Mouse (Mus musculus): ENCODE data around the gene Ncl. TPM values are rescaled to one million over a fixed set of nuclear protein-coding genes. Genes with fewer than 3 reads are reported as not detected.

The Ncl gene
- total RNA-seq (2015; ENCODE audit: low replicate concordance): 120 and 123 TPM in 2 replicates
- total RNA-seq (2017; ENCODE audit: low replicate concordance): 80.3 and 144 TPM in 2 replicates

DNA sequence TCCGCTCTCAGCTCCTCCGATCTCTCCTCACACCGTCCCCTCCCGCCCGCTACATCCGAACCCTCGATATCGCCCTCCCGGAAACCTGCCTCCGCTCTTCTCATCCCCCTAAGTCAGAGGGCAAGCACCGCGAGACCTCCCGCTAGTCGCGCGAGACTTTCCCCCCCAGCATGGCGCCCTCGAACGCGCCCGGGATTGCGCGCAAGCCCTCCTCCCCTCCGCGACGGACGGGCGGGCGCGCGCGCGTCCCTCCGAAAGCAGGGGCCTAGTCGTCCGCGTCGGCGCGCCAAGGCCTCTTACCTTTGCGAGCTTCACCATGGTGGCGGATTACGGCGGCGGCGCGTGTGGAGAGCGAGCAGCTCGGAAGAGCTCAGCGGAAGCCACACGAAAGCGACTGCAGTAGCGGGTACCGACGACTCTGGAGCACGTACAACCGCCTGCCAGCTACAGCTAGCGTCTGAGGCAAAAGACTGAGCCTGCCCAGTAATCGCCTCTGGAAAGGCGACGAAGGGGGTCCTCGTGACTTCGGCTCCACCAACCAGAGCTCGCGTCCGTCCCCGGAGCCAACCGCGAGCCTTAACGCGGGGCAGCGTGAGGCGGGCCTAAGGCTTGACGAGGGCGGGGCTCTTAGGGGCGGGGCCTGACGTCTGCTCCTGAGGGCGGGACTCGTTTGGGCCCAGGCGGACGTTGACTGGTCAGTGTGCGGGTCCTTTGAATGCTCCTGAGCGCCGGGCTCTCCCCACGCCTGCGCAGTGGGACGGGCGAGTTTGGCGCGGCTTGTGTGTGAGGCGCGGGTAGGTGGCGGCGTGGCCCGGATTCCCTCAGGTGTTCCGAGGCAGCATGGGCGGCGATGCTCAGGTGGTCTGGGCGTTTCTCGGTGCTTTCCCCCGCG lies at the start of gene Ncl:
Ncl (minus strand) TSS at position 495 of the 892 bp plus-strand sequence.
- peak; percentile 89 for ATAC-seq (replicated peaks; ENCODE audit: low FRiP score, poor library complexity, severe bottlenecking)

DNA sequence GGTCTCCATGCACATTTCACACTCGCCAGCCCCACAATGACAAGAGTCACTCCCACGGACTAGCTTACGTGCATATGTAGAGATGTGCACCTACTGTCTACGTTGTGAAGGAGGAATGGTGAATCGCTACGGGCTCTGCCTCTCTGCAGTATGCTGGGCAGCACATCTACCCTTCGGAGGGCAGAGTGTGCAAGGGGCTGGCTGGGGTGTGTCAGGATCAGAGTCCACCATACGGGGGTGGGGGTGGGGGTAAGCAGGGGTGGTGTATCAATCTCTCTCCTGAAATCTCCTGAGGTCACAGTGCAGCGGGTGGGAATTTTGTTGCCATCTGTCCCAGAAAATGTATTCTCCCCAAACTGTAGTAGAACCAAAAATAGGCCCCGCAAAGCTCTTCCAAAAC lies 49.3 kb upstream of the Ncl start:
- no peak for ATAC-seq (replicated peaks; ENCODE audit: low FRiP score, poor library complexity, severe bottlenecking)

DNA sequence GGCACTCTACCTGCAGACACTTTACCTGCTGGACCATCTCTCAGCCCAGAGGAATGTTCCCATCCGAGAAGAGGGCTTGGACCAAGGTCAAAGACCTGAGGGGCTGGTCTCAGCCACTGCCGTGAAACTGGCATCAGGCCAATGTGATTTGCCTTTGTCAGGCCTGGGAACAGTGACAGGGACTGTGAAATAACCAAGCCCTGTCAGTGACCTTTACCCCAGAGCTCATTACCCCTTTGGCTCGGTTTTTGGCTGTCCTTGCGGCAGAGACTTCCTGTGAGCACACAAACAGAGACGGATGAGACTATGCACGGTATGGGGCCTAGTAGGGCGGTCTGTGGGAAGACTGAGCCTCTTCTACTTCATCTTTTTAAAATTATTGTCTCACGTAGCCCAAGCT lies 47.7 kb upstream of the Ncl start:
- ATAC-seq (replicated peaks; ENCODE audit: low FRiP score, poor library complexity, severe bottlenecking): no peak

DNA sequence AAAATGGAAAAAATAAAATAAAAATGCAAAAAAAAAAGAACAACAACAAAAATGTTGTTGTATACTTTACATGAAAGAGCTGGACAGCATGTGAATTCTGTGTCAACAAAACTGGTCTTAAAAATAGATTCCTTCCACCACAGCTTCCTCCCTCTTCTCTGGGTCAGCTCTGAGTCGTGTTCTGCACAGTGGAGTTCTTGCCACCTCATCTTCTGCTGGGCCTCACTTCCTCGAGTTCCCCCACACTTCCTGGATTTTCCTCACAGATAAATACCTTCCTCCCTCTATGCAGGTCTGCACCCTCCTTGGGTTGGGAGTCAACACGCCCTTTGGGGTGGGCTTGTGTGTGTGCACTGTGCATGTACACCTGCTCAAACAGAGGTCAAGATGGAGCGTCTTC lies 47.1 kb upstream of the Ncl start:
- ATAC-seq (replicated peaks; ENCODE audit: low FRiP score, poor library complexity, severe bottlenecking): no peak

DNA sequence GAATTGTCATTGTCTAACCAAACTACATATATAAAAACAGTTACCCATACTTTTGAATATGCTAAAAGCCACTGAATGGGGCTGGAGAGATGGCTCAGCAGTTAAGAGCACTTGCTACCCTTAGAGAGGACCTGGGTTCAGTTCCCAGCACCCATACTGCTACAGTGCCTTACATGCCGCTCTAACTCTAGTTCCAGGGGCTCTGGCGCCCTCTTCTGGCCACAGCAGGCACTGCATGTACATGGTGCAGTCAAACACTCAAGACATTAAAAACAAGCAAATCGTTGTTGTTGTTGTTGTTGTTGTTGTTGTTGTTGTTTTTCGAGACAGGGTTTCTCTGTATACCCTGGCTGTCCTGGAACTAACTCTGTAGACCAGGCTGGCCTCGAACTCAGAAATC lies 45.6 kb upstream of the Ncl start:
- 0 out of 2 replicates have a peak, but pooled peaks have one; percentile 59 for ATAC-seq (replicated peaks; ENCODE audit: low FRiP score, poor library complexity, severe bottlenecking)

DNA sequence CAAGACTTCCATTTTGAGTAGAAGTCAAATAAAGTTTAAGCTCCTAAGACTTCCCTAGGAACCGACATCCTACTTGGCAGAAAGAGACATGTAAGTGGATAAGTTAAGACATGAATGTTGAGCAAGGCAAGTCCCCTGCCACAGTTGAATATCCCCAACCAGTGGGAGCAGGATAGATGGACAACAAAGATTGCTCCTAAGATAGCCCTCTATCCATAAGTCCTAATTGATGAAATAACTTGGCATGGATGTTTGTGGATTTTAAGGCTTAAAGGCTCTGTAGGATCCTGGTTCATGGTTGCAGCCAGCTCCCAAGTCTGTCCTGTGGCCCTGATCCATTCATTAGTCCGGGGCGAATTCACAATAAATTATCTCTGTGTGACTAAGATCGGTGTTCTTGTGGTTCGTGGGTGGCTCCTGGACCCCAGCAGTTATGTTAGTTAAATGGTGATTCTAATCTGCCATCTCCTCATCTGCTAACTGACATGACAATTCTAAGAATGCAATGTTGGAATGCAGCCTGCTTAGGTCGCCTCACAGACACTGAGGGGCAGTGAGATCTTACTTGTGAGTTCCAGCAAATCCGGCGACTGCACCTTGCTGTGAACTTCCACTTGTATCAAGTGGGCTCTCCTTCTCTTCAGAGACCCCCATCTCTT lies 41.0 kb upstream of the Ncl start:
- no peak for ATAC-seq (replicated peaks; ENCODE audit: low FRiP score, poor library complexity, severe bottlenecking)

DNA sequence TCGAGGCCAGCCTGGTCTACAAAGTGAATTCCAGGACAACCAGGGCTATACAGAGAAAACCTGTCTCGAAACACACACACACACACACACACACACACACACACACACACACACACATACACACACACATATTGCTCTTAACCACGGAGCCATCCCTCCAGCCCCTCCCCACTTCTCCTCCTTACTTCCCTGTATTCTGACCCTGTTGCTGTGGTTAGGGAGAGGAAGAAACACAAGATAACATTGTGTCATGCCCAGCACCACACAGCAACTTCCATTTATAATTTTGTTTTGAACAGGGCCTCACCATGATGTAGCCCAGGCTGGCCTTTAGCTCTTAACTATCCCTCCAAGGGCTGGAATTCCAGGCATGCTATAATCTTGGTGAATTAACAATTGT lies 40.1 kb upstream of the Ncl start:
- ATAC-seq (replicated peaks; ENCODE audit: low FRiP score, poor library complexity, severe bottlenecking): no peak

DNA sequence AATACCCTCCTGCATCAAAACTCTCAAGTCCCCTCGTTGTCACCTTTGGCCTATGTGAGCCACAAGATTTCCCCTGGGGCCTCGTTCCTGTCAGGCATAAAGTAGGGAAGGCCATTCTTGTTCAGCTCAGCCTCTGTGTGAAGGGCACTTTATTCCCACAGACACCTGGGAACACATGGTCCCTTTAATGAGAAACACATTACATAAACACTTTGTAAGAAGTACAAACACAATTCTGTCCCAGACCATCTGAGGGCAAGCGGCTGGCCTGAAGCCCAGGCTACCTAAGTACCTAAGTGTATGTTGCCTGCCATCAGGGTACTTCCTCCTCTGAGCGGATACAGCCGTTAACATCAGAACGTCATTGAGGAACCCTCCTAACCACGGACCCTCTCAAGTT lies 39.0 kb upstream of the Ncl start:
- no peak for ATAC-seq (replicated peaks; ENCODE audit: low FRiP score, poor library complexity, severe bottlenecking)

DNA sequence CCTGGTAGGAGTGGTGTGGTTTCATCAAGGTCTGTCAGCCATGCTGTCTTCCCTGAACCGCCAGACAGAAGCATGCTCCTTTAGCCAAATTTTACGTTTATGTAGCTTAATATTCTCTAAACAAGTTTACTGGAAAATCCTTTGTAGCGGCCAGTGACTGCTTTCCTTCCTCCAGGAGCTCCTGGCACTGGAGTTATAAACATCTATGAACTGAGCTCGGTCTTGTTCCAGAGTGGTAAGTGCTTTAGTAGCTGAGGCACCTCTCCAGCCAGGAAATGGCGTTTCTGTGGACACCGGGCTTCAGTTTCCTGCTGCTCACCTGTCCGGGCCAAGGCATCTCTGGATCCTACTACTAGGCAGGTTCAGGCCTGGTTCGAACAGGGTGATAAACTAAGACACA lies 38.4 kb upstream of the Ncl start:
- no peak for ATAC-seq (replicated peaks; ENCODE audit: low FRiP score, poor library complexity, severe bottlenecking)

DNA sequence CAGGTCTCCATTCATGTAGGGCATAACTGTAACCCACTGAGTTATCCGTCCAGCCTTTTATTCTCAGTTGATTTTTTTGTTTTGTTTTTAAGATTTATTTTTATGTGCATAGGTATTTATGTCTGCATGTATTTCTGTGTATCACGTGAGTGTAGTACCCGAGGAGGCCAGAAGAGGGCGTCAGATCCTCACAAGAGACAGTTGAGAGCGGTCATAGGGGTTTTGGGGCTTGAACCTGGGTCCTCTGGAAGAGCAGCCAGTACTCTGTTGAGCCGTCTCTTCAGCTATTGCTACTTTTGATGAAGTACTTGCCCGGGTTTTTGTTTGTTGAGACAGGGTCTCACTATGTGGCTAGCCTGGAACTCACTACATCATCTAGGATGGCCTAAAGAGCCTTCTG lies 36.7 kb upstream of the Ncl start:
- no peak for ATAC-seq (replicated peaks; ENCODE audit: low FRiP score, poor library complexity, severe bottlenecking)

DNA sequence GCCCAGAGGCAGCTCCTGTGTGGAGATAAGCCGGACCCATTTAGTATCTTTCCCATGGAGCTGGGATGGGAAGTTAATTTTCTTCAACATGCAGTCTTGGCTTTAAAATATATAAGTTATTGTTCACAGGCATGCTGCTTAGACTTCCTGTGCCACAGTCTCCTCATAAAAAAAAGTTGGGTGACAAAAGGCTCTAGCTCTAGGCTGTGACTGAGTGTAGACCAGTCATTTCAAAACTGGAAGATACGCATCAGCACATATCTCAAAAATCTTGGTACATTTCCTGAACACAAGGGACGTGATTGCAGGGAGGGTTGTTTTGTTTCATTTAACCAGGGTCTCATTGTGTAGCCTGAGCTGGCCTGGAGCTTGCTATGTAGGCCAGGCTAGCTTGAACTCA lies 35.0 kb upstream of the Ncl start:
- no peak for ATAC-seq (replicated peaks; ENCODE audit: low FRiP score, poor library complexity, severe bottlenecking)

DNA sequence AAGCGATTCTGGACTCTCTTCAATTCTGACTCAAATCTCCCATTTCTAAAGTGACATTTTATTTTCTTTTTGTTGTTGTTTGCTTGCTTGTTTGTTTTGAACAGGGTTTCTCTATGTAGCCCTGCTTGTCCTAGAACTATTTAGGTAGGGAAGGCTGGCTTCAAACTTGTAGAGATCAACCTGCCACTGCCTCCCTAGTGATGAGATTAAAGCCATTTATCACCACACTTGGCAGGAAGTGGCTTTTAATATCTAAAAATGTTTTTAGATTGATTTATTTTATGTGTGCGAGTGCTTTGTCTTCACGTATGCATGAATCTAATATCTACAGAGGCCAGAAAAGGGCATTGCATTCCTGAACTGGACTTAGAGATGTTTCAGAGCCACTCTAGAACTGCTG lies 34.0 kb upstream of the Ncl start:
- no peak for ATAC-seq (replicated peaks; ENCODE audit: low FRiP score, poor library complexity, severe bottlenecking)

DNA sequence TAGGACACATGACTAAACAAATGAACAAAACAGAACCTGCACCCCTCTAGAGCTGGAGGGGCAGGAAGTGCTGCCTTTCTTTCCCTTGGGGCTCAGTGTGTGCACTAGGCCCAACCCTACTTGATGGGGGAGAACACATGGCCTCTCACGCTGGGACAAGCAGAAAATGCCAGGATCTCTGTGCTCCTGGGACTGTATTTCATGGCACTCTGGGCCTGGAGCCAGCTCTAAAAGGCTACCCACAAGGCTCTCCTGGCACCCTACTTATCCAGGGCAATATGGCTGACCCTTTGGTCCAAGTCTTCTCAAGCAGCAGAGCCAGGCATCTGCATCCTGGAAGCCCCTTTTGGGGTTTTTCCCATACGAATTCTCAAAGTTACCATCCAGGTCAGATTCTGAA lies 32.2 kb upstream of the Ncl start:
- ATAC-seq (replicated peaks; ENCODE audit: low FRiP score, poor library complexity, severe bottlenecking): no peak

DNA sequence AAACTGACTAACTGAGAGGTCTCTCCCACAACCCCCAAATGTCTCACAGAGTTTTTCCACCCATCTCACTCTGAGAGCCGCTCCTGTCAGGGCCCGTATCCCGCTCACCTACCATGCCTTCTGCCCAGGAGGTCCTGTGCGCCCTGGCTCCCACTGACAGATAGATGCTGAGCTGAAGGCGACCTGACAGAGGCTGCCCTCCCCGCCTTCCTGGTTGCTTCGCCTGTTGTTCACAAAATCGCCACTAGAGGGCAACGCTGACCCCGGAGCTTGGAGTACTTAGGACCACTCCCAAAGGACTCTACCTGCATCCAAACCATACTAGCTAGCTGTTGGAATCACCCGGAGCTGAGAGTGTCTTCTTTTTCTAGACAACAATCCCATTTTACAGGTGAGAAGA lies 30.0 kb upstream of the Ncl start:
- peak; percentile 68 for ATAC-seq (replicated peaks; ENCODE audit: low FRiP score, poor library complexity, severe bottlenecking)

DNA sequence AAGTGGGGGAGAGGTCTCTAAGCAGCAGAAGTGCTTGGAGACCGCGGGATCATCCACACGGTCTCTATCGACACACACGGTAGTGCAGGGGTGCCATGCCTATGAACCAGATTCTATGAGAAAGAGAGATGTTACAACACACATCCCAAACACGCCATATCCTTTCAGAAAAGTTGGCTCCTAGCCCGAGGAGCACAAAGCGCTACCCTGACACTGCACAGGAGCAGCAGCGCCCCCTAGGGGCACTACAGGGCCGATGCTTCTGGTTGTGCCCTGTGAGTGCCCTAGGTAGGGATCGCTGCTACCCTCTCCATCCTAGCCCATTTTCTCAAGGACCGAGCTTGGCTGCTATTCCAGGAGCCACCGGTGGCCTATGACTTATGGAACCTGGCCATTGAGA lies 21.8 kb upstream of the Ncl start:
- ATAC-seq (replicated peaks; ENCODE audit: low FRiP score, poor library complexity, severe bottlenecking): peak; percentile 84

DNA sequence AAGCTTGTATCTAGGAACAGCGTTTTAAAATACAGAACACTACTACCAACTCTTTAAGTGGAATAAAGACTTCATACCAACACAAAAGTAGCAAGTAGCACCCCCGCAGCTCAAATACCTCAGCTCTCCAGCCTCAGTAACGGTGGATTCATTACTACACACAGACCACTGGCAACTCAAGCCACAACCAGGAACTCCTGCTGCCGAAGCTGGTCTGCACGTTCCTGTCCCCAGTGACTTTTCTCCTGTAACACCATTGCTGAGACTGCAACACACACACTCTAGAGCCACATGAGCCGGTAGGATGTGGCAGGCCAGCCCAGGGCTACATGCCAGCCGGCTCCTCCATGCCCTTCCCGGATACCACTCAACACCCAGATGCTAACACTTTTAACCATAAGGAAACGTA lies 20.0 kb upstream of the Ncl start:
- no peak for ATAC-seq (replicated peaks; ENCODE audit: low FRiP score, poor library complexity, severe bottlenecking)

DNA sequence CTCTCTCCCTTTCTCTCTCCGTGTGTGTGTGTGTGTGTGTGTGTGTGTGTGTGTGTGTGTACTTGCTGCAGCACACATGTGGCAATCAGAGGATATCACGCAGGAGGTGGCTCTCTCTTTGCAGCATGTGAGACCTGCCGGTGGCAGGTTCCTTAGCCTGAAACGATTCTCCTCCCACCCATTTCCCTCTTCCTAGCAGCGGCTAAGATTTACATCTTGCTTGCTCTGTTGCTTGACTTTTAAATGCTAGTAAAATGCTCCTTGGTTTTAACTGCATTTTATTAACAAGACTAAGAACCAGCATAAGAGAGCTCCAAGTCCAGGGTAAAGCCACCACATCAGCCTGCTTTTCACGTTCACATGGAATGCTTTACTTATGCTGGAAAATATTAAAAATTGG lies 19.5 kb upstream of the Ncl start:
- no peak for ATAC-seq (replicated peaks; ENCODE audit: low FRiP score, poor library complexity, severe bottlenecking)

DNA sequence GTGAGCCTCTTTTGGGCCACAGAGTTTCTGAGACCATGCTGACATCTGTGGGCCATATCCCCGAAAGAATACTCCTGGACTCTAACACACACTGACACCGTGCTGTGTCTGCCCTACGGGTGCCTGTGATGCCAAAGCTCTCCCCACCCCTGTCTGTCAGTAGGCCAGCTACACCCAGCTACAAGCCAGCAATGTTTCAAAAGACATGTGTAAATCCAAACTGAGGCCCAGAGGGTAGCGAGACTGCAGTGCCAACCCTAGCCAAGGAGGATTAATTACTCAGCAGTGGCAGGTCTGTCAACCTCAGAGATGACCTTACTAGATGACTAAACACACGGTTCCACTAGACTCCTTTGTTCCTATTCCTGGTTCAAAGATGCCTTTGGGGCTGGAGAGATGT lies 17.2 kb upstream of the Ncl start:
- no peak for ATAC-seq (replicated peaks; ENCODE audit: low FRiP score, poor library complexity, severe bottlenecking)

DNA sequence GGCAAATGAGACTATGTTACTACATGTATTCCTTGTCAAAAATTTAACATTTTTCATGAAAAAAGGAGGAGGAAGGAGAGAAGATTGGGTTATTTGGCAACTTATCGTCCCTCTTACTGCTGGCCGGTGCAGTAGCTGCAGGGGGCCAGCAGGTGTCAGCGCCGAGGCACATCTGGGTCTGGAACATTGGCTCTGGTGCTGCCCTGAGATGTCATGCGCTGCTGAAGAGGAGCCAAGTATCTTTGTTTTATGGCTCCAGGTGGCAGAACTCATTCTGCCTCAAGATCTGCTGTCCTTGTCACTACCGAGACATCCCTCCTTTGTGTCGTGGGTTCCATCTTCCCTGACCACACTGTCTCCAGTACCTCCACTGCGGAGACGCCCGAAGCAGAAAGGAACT lies 12.8 kb upstream of the Ncl start:
- ATAC-seq (replicated peaks; ENCODE audit: low FRiP score, poor library complexity, severe bottlenecking): peak; percentile 92

DNA sequence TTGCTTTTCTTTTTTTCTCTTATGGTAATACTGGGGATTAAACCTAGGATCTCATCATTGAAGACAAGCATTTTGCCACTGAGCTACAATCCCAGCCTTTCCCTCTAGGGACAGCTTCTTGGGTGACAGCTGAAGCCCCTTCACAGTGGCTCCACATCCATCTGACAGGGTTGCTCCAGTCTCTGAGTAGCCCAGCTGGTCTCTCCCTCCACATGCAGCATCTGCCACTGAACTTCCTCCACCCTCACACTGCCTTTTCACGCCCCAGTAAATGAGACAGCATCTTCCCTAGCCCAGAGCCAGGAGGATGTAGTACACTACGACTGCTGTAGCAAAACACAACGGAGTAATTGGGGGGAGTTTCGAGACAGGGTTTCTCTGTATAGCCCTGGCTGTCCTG lies 8.9 kb upstream of the Ncl start:
- ATAC-seq (replicated peaks; ENCODE audit: low FRiP score, poor library complexity, severe bottlenecking): no peak

DNA sequence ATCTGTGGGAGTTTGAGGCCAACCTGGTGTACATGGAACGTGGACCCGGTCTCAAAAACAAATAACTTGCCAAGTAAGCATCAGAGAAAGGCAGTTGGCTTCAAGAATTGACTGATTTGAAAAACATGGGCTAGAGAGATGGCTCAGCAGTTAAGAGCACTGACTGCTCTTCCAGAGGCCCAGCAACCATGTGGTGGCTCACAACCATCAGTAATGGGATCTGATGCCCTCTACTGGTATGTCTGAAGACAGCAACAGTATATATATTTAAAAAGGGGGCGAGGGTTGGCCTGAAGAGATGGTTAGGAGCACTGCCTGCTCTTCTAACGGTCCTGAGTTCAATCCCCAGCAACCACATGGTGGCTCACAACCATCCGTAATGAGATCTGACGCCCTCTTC lies 4.5 kb upstream of the Ncl start:
- no peak for ATAC-seq (replicated peaks; ENCODE audit: low FRiP score, poor library complexity, severe bottlenecking)
